Mouse (Mus musculus) limb, embryonic 13.5 days (tissue): Measurements from ENCODE around the gene Fam19a4. TPM values are rescaled to one million over a fixed set of nuclear protein-coding genes. Genes with fewer than 3 reads are reported as not detected.

Source experiments
- ATAC-seq: fragments of 200-750 bp; cut with Nextera tagmentation; 2 replicates; pipeline ENCODE4 v1.8.0; 2017; ENCODE audit warnings: low read depth, moderate number of reproducible peaks, moderate TSS enrichment; ENCODE audit not compliant: low FRiP score
- H3K27ac ChIP-seq: fragments of 300-500 bp; sonication (generic); 2 replicates; pipeline ENCODE4 v1.5.1; 2015; ENCODE audit warnings: inconsistent platforms, mild to moderate bottlenecking, moderate library complexity
- H3K27me3 ChIP-seq: fragments of 300-500 bp; sonication (generic); 2 replicates; pipeline ENCODE4 v1.6.1; 2015; ENCODE audit warnings: mild to moderate bottlenecking, inconsistent platforms
- H3K36me3 ChIP-seq: fragments of 300-500 bp; sonication (generic); 2 replicates; pipeline ENCODE4 v1.6.1; 2015; ENCODE audit warnings: inconsistent platforms, mild to moderate bottlenecking, moderate library complexity
- H3K4me1 ChIP-seq: fragments of 300-500 bp; sonication (generic); 2 replicates; pipeline ENCODE4 v1.6.1; 2015; ENCODE audit warnings: inconsistent platforms
- H3K4me2 ChIP-seq: fragments of 300-500 bp; sonication (generic); replicated peaks from 2 replicates; pipeline ENCODE4 v1.6.1; 2015; ENCODE audit warnings: inconsistent platforms, mild to moderate bottlenecking, moderate library complexity
- H3K4me3 ChIP-seq: fragments of 300-500 bp; sonication (generic); 2 replicates; pipeline ENCODE4 v1.5.1; 2015; ENCODE audit warnings: moderate library complexity, mild to moderate bottlenecking, inconsistent platforms
- H3K9ac ChIP-seq: fragments of 300-500 bp; sonication (generic); 2 replicates; pipeline ENCODE4 v1.6.1; 2015; ENCODE audit warnings: mild to moderate bottlenecking, inconsistent platforms
- H3K9me3 ChIP-seq: fragments of 300-500 bp; sonication (generic); 2 replicates; pipeline ENCODE4 v1.6.1; 2016; ENCODE audit warnings: inconsistent platforms
- WGBS: fragments of 180-500 bp; shearing (Covaris S2); methylation state at CpG from one replicate; pipeline ENCODE4 v1.1.7; 2015; 5-methylcytosine and 5-hydroxymethylcytosine counted together
- polyA plus RNA-seq: library from polyadenylated mRNA; unstranded; fragments of >200 nt; fragmentation: Nextera tagmentation; extraction: Ambion mirVana; gene quantifications from 2 replicates; pipeline ENCODE4 v1.2.1, GENCODE M21; 2015

The Fam19a4 gene
- polyA plus RNA-seq, 1 experiment from 2014 or later = 0.71 TPM

DNA sequence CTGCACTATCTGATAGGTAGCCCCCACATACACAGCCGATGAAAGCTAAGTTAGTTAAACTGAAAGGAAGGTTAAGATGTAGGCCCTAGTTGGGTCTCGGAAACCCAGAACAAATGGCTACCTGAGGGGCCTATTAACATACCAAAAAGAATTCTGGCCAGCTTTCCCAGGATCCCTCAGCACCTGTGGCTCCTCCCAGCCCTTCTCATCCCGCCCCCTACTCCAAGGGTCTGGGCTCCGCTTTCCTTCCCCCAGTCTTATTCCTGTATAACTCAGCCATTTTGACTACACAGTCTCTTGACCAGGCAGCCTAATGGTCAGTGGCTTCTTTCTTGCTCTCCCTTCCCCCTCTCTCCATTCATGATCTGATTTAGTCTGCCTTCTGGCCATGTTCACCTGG lies 13.7 kb downstream of the Fam19a4 start:
- 79% methylated on average over 4 of the region's 4 CpGs for WGBS
- no peak overlapping the region for H3K27ac ChIP-seq

DNA sequence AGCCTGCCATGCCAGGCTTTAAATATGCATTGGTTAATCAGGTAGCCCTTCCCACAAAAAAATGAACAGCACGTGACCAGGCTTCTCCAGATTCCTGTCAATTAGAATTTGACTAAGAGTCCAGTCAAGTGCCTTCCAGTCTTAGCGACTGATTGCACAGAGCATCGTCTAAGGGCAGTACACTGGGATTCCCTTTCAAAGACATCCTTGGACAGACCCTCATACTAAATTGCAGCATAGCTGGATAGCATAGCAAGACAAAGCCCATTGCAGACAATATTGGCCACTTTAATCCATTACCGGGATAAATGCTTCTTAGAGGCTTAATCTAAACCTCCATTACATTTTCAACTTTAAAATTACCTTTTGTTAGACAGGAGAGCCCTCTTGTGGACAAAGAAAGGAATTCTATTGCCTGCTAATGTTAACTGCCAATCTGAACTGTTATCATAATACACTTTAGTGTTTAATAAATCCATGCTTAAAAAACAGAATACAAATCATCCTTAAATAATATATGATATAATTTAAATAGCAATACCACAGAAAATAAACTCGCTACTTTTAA lies 33.0 kb downstream of the Fam19a4 start:
- no peaks in the 10 kb centered on the region for H3K9me3 ChIP-seq
- 41% methylated on average over 5 of the region's 5 CpGs for WGBS
- no peak for ATAC-seq

More for the DNA sequence above, 13.7 kb downstream of the Fam19a4 start:
- Histone ChIP-seq H3K4me1 (peaks cover 8% of the 10 kb centered on the region; the same call in 1 of the 2 replicates), H3K4me3 (no peak overlapping the region), H3K36me3 (no peaks in the 10 kb centered on the region), H3K4me2 (no peak overlapping the region), H3K27me3 (peaks cover 4% of the 10 kb centered on the region), H3K9me3 (no peaks in the 10 kb centered on the region), H3K9ac (no peak overlapping the region)
- ATAC-seq = no peak

DNA sequence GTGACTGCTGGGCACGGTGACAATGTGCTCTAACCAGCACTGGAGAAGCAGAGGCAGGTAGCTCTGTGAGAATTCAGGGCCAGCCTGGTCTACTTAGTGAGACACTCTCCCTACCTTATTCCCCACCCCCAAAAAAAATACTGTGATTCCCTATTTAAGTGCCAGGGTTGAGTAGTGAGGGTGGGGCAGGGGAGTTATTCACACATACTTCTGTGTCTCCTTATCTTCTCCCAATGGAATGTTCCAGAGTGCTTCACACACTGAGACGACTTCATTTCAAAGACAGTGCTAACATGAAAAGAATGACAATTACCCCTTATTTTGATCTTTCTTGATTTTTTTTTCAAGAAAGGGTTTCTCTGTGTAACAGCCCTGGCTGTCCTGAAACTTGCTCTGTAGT lies 40.9 kb downstream of the Fam19a4 start:
- Histone ChIP-seq H3K4me1 (peaks cover under 1% of the 10 kb centered on the region; the same call in 1 of the 2 replicates), H3K27me3 (0 out of 2 replicates have a peak, but pooled peaks cover 20% of the 10 kb centered on the region), H3K9me3 (no peaks in the 10 kb centered on the region), H3K9ac (no peak overlapping the region), H3K36me3 (no peaks in the 10 kb centered on the region), H3K4me2 (no peak overlapping the region), H3K27ac (no peak overlapping the region), H3K4me3 (no peak overlapping the region)
- no peak for ATAC-seq
- 69% methylated on average over 2 of the region's 2 CpGs for WGBS

More for the DNA sequence above, 33.0 kb downstream of the Fam19a4 start:
- Histone ChIP-seq H3K4me2 (no peak overlapping the region), H3K27ac (no peak overlapping the region), H3K4me3 (no peak overlapping the region), H3K9ac (no peak overlapping the region), H3K36me3 (no peaks in the 10 kb centered on the region), H3K27me3 (peaks cover 33% of the 10 kb centered on the region), H3K4me1 (no peaks in the 10 kb centered on the region)

DNA sequence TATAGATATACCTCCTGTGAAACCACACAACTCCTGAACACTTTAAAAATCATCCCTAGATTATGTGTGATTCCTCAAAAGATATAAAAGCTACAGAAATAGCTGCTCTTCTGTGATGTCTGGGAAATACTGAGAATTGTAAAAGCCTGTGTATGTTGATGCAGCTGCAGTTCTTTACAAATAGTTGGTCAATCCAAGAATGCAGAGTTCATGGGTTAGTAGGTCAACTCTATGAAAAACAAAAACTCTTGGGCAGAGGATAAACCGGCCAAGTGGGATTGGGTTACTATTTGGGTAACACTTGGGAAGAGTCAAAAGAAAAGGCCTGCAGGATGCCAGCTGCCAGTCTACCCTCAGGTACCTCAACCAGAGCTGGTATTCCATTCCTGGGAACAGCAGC lies 43.5 kb downstream of the Fam19a4 start:
- H3K27me3 ChIP-seq = 0 out of 2 replicates have a peak, but pooled peaks cover 16% of the 10 kb centered on the region
- WGBS = 81% methylated on average over 1 of the region's 1 CpGs

DNA sequence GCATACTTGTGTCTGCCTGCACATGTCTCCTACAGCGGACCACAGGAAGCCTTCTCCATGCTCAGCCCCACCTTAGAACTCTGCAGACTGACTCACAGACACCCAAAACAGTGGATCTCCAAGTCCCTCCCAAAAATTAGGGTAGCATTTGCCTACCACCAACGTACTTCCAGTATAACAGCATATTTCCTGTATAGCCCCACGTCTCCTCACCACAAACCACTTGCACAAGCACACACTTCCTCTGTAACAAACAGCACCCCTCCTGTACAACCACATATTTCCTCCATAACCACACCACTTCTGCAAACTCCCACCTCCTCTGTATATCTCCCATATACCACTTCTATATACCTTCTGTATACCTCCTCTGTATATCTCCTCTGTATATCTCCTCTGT lies 44.2 kb downstream of the Fam19a4 start:
- H3K9ac ChIP-seq = no peak overlapping the region

More for the DNA sequence above, 43.5 kb downstream of the Fam19a4 start:
- no peak overlapping the region for H3K27ac ChIP-seq
- H3K4me2 ChIP-seq = no peak overlapping the region
- ATAC-seq = no peak
- no peak overlapping the region for H3K9ac ChIP-seq
- H3K4me1 ChIP-seq = peaks cover 6% of the 10 kb centered on the region; the same call in 1 of the 2 replicates
- H3K4me3 ChIP-seq = no peak overlapping the region
- no peaks in the 10 kb centered on the region for H3K9me3 ChIP-seq
- H3K36me3 ChIP-seq = no peaks in the 10 kb centered on the region

DNA sequence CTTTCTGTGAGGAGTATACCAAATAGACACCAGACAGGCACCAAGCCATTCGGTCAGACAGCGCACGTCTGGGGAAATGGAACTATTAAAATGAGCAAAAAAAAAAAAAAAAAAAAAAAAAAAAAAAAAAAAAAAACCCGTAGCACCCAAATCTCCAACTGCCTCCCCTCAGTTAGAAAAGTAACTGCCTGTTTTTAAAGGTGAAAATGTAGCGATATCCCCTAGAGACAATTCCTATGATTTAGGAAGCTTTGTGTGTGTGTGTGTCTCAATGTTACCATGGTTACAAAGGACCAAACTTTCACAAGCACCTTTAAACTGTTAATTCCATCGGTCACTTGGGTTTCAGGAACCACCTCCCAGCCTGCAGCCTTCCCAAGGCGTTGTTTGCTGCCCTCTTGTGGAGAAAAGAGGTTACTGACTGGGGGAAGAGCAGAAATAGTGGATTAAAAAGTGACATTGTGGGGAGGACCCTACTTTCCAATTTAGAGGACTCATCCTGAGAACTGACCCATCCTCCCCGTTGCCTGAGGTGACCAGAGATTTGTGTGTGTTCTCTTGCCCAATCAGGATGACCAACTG lies 53.6 kb downstream of the Fam19a4 start:
- no peak overlapping the region for H3K27ac ChIP-seq
- H3K9me3 ChIP-seq = no peaks in the 10 kb centered on the region
- H3K9ac ChIP-seq = no peak overlapping the region
- H3K27me3 ChIP-seq = peaks cover 7% of the 10 kb centered on the region
- no peak overlapping the region for H3K4me3 ChIP-seq
- 28% methylated on average over 8 of the region's 8 CpGs for WGBS
- H3K4me2 ChIP-seq = no peak overlapping the region
- no peaks in the 10 kb centered on the region for H3K4me1 ChIP-seq
- H3K36me3 ChIP-seq = no peaks in the 10 kb centered on the region
- no peak; the same call in 1 of the 2 replicates for ATAC-seq

More for the DNA sequence above, 44.2 kb downstream of the Fam19a4 start:
- ATAC-seq = no peak
- Histone ChIP-seq H3K36me3 (no peaks in the 10 kb centered on the region), H3K27ac (no peak overlapping the region), H3K9me3 (no peaks in the 10 kb centered on the region), H3K4me3 (no peak overlapping the region), H3K27me3 (0 out of 2 replicates have a peak, but pooled peaks cover 16% of the 10 kb centered on the region), H3K4me1 (peaks cover 6% of the 10 kb centered on the region; the same call in 1 of the 2 replicates), H3K4me2 (no peak overlapping the region)
- 84% methylated on average over 3 of the region's 3 CpGs for WGBS

DNA sequence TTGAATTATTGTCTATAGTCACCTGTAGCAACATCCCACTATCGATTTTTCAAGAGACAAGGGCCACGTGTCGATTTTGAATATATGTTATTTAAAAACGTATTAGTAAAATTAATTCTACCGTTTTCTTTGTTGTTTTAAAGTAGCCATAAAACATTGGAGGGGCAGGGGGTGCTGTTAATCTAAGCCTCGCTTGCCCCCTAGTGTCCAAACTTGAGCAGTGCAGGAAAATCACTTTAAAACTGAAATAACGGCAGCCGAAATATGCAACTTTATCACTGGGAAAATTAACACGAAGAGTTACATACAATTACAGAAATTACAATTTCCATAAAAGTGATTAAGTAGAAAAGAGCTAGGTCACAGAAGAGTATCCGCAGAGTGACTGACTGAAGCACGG lies 55.2 kb downstream of the Fam19a4 start:
- Histone ChIP-seq H3K27me3 (peaks cover 7% of the 10 kb centered on the region), H3K9me3 (no peaks in the 10 kb centered on the region), H3K27ac (no peak overlapping the region), H3K36me3 (no peaks in the 10 kb centered on the region), H3K4me3 (no peak overlapping the region), H3K9ac (no peak overlapping the region), H3K4me2 (no peak overlapping the region), H3K4me1 (no peaks in the 10 kb centered on the region)
- 17% methylated on average over 11 of the region's 11 CpGs for WGBS
- no peak for ATAC-seq

DNA sequence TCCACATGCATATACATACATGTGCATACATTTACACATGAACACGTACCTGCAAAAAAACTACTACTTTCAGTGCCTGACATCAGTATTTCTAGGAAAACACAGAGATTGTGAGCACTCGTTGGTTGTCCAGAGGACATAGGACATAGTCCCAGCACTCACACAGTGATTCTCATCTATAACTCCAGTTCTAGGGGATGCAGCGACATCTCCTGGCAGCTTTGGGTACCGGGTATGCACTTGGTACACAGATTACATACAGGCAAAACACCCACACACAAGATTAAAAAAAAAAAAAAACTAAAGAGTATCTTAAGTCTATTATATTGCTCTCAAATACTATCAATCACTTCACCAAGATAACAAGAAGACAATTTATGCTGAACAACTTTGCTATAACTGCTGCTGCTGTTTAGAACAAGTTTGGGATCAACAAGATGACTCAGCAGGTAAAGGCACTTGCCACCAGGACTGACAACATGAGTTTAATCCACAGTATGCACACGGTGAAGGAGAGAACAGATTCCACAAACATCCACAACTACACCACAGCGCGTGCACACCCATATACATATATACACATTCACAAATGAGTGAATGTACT lies 64.6 kb downstream of the Fam19a4 start:
- H3K9me3 ChIP-seq = no peaks in the 10 kb centered on the region
- no peaks in the 10 kb centered on the region for H3K27me3 ChIP-seq
- no peak overlapping the region for H3K4me2 ChIP-seq
- no peak for ATAC-seq
- no peak overlapping the region for H3K27ac ChIP-seq
- no peak overlapping the region for H3K4me3 ChIP-seq
- no peaks in the 10 kb centered on the region for H3K4me1 ChIP-seq
- WGBS = 91% methylated on average over 7 of the region's 7 CpGs
- no peak overlapping the region for H3K9ac ChIP-seq
- no peaks in the 10 kb centered on the region for H3K36me3 ChIP-seq

DNA sequence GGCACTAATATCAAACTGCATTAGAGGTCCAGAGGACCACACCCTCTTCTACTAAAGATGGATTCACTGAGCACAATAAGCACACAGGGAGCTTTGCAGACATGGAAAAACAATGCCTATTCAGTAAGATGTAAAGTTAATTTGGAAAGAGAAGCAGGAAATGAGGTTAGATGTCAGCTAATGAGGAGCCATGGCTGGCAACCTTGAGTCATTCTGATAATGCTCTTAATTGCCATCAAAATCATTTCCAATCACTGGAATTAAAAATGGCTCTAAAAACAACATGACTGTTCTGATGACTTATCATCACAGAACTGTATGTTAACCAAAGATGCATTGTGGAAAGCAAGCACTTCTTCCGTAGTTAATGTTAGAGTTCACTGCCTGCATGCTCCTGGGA lies 68.5 kb downstream of the Fam19a4 start:
- 72% methylated on average over 1 of the region's 1 CpGs for WGBS
- no peak overlapping the region for H3K9ac ChIP-seq
- H3K4me2 ChIP-seq = no peak overlapping the region
- H3K27ac ChIP-seq = no peak overlapping the region
- no peaks in the 10 kb centered on the region for H3K4me1 ChIP-seq
- no peaks in the 10 kb centered on the region for H3K27me3 ChIP-seq
- H3K9me3 ChIP-seq = no peaks in the 10 kb centered on the region
- H3K36me3 ChIP-seq = no peaks in the 10 kb centered on the region
- ATAC-seq = no peak
- no peak overlapping the region for H3K4me3 ChIP-seq

DNA sequence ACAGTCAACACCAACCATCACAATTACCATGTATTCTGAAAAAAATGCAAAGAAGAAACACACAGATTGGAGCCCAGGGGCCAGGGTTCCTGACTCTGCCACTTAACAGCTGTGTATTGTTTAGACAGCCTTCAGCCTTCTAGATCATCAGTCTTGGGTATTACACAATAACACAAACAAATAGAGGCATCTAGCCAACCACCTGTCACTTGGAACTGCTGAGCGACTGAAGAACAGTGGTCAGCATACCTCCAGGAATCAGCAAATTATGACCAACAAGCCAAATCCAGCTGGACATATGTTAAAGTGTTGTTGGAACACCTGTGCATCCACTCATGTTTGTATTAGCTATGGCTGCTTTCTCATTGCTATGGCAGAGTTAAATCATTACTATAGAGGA lies 82.7 kb downstream of the Fam19a4 start:
- Histone ChIP-seq H3K27me3 (no peaks in the 10 kb centered on the region), H3K9ac (no peak overlapping the region), H3K4me1 (no peaks in the 10 kb centered on the region), H3K4me3 (no peak overlapping the region), H3K4me2 (no peak overlapping the region), H3K9me3 (no peaks in the 10 kb centered on the region), H3K27ac (no peak overlapping the region), H3K36me3 (no peaks in the 10 kb centered on the region)
- ATAC-seq = no peak
- 83% methylated on average over 1 of the region's 1 CpGs for WGBS

DNA sequence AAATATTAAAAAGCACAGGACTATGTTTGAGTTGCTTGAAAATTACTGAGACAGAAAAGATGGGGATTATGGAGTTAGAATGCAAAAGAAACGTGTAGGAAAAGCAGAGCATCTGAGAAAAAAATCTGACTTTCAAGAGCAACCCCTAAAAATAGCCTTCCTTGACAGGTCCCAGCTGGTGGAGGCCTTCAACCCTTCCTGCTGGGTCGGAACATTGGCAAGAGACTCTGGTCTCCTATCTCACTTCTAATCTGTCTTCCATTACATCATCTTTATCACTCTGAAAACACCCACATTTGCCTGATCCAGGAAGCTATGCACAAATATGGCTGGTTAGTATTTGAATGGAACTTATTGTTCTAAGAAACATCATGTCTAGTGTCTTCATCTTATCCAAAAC lies 115.4 kb downstream of the Fam19a4 start:
- H3K27me3 ChIP-seq = no peaks in the 10 kb centered on the region
- no peak overlapping the region for H3K4me3 ChIP-seq
- no peak overlapping the region for H3K27ac ChIP-seq
- ATAC-seq = no peak
- no peaks in the 10 kb centered on the region for H3K9me3 ChIP-seq
- H3K36me3 ChIP-seq = no peaks in the 10 kb centered on the region
- no peak overlapping the region for H3K9ac ChIP-seq
- 54% methylated on average over 2 of the region's 2 CpGs for WGBS
- no peak overlapping the region for H3K4me2 ChIP-seq
- no peaks in the 10 kb centered on the region for H3K4me1 ChIP-seq

DNA sequence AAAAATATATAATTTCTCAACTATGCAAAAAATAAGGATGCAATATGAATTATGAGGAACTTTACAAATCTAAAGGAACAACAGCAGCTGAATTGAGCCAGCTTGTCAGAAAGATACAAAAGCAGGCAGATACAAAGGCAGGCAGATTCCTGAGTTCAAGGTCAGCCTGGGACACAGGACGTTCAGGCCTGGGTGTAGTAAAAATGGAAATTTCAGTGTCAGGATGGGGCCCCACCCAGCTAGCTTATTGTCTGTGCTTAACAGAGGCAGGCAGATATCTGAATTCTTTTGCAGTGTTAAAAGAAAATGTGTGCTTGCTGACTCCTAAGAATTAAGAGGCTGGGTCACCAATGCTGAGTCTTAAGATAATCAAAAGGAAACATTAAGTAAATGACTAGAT lies 124.4 kb downstream of the Fam19a4 start:
- Histone ChIP-seq H3K4me2 (no peak overlapping the region), H3K4me1 (no peaks in the 10 kb centered on the region), H3K36me3 (no peaks in the 10 kb centered on the region), H3K9ac (no peak overlapping the region), H3K27ac (no peak overlapping the region), H3K9me3 (no peaks in the 10 kb centered on the region), H3K27me3 (no peaks in the 10 kb centered on the region), H3K4me3 (no peak overlapping the region)
- no peak for ATAC-seq
- WGBS = 75% methylated on average over 1 of the region's 1 CpGs
